Mouse (Mus musculus) monocyte, adult 2 months (primary cell): ENCODE results near the gene Auts2.

Experiments used
- DNase-seq, 2 experiments: peaks; one replicate each; pipeline ENCODE4 v3.0.0; 2022; ENCODE audit warnings: low spot score in 2 of 2, low read depth in 1 of 2

Auts2 gene

DNA sequence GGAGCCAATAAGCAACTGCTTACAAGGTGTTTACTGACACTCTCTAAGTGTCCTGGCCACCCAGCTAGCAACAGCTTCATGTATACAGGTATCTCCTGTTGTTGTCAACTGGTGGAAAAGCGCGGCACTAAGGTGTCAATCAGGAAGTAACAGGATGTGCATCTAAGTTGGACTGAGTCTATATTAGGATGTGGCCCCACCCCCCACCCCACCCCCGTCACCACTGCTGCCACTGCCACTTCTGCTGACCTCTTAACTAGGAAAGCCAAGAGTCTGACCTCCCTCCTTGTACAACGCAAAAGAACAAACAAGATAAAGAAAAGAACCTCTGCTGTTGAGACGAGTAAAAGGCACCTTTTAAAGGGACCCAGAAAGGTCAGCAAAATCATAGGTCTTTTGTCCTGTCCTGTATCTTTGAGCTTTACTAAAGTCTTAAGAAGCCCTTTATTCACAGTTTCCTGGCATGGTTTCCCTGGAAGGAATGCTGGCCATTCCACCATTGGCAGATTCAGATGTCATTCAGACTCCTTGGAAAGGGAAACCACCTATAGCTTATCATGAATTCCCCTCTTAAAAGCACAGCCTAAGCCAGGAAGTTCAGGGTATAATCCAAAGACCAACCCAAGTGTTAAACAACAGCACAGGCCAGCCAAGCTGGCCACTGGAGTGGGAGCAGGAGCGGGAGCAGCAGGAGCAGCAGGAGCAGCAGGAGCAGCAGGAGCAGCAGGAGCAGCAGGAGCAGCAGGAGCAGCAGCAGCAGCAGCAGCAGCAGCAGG is 148.2 kb downstream of the Auts2 start:
- no peak for DNase-seq

DNA sequence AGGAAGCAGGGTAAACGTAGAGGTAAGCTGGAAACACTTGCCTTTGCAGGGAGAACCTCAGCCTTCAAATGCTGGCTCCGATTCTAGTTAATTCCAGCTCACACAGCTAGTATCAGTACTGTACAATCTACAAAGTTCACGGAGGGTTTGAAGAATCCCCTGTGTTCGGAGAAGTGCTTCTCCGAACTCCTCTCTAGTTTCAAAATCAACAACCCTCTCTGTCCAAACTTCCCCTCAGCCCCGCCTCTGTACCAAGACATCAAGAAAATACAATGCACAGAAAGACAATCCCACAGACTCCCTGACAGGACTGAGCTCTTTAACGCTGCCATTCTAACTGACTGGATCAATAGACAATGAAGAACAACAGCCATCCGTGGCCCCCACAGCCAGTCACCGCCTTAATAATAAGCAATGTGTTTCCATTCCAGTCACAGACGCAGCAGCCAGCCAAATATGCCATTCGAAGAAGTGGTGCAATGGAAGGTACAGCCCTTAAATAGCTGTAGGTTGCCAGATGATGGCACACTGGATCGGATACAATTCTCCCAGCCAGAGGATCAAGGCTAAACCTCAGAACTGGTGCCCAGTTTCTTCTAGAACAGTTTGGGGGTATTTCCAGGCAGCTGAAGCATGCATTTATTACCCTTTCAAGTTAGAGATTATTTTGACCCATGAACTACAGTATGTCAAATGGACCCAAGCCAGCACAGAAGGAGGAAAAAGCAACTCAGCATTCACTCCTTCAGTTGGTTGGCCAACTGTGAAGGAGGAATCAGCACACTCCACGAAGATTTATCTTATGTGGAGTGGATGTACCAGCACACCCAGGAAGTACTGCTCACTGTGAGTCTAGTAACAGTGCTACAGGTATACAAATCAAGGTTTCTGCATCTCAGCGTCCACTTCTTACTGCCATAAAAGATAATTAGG is 151.0 kb downstream of the Auts2 start:
- DNase-seq: no peak

DNA sequence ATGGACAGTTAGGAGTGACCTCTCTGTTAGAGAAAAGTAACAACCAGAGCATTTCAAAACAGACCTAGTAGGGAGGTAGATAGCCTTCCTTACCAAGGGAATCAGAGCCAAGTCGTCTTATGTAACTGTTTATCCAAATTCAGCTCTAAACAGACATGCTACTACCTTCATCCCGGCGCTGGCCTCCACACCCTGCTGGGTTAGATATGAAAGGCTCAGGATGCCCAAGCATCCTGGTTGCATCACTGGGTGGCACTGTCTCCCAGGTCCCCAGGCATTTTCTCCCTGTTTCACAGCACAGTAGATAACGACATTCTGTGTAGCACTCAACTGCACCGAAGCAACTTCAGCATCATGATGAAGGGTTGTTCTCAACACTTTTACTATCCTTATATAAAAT is 154.4 kb downstream of the Auts2 start:
- DNase-seq: no peak

- no peak for DNase-seq
These were observed 157.8 kb downstream of the Auts2 start for GRCm38 (mm10) chr5:132385244-132385855.

DNA sequence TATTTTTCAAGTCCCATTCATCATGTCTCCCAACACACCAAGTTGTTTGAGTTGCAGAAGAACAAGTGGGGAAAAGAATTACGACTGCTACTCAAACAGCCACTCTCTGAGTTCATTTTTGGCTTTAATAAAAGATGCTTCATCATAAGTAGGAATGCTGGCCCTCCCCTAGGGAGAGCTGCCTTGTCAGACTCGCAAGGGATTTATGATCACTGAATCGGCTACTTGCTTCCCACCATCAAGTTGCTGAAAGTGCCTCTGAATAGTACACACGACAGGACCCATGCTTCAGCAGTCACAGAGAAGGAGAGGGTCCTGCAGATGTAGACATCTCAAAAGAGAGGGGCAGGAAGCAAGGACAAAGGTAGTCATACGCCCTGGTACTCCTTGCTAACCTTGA is 162.9 kb downstream of the Auts2 start:
- no peak for DNase-seq

GRCm38 (mm10) chr5:132378977-132379376 is 164.2 kb downstream of the Auts2 start:
- no peak for DNase-seq

DNA sequence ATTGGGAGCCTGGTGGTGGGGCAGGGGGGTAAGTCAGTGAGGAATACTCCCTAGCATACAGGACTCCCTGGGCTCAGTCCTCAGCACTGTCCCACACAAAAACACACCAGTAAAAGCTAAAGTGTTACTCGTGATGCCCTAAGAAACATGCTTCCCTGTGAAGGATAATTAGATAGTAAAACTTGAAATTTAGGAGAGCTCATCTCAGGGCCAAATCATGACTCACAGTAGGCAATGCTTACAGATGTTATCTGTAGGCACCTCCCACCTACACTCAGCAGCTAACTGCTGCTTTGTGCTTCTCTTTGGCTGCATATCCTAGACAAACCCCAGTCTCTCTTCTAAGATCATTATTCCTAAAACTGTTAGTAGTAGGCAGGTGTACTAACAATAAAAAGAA is 168.0 kb downstream of the Auts2 start:
- DNase-seq: no peak

GRCm38 (mm10) chr5:132373471-132374075 is 169.6 kb downstream of the Auts2 start:
- DNase-seq: no peak

- no peak for DNase-seq
These were observed 170.5 kb downstream of the Auts2 start for GRCm38 (mm10) chr5:132372605-132373004.

DNA sequence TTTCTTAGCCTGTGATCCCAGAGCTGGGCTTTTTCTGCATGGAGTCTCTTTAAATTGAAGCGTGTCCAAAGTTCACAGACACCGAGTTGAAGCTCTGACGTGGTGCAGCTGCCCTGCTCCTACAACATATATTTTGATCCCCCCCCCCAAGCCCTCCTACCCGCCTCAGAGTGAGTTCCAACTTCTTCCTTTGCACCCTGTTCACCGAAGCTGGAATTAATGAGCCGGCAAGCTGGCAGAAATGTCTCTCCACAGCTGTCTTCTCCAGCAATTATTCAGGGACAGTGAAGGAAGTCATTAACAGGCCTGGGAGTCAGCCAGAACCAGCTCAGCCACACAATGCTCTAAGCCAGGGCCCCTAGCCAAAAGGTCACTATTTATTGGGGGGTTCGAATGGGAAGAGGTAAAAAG is 174.5 kb downstream of the Auts2 start:
- DNase-seq: no peak

DNA sequence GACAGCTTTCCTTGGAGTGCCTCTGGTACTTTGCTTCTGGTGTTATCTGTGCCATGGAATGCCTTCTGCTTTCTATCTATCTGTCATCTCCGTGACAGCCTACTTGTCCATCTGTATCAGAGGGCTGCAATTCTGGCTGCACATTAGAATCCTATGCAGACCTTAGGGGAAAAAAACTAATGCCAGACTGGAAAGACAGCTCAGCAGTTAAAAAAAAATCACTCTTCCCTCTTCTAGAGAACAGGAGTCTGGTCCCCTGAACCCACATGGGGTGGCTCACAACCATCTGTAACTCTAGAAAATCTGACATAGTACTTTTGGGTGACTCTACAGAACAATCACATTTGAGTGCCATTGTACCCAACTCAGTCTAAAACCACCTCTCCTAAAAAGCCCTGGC is 181.9 kb downstream of the Auts2 start:
- DNase-seq: no peak

GRCm38 (mm10) chr5:132357726-132358125 is 185.4 kb downstream of the Auts2 start:
- DNase-seq: peak in 1 of 2 experiments; percentile 1

GRCm38 (mm10) chr5:132355935-132356334 is 187.2 kb downstream of the Auts2 start:
- no peak for DNase-seq

- DNase-seq: no peak
These were observed 190.7 kb downstream of the Auts2 start for GRCm38 (mm10) chr5:132352437-132352836.

DNA sequence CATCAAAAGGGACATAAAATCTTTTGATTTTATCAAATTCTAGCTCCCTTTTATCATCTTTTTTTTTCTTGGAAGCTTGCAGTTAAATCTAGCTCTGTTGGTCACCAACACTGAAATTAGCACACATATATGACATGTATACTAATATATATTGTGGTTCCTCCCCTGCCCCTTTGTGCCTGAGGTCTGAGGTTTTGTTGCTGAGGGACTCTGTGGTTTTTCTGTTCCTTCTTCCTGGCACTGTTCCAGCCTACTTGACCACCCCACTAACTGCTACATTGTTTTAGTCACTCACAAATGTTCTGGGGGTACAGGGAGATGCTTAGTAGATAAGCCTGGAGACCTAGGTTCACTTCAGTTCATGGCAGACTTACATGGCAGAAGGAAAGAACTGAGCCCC is 192.0 kb downstream of the Auts2 start:
- DNase-seq: no peak

DNA sequence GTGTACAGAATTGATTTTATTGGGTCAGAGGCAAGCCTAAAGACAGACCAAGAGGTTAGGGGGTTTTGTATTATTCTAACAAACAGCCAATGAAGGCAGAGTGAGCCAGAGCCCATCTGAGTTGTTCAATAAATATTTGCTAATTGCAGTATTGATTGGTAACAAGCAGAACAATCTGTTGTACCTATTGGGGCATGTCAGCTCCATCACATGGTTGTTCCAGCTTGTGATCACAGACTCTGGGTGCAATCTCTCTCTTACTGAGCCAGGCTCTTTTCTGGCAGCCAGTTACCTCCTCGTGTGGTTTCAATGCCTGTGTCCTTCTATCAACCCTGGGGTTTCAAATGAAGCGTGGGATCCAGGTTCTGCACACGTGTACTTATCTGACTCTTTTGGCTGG is 201.8 kb downstream of the Auts2 start:
- DNase-seq: no peak

- DNase-seq: no peak
These were observed 205.5 kb downstream of the Auts2 start for GRCm38 (mm10) chr5:132337677-132338076.

- no peak for DNase-seq
These were observed 207.4 kb downstream of the Auts2 start for GRCm38 (mm10) chr5:132335719-132336118.

- DNase-seq: no peak
These were observed 208.3 kb downstream of the Auts2 start for GRCm38 (mm10) chr5:132334796-132335195.

DNA sequence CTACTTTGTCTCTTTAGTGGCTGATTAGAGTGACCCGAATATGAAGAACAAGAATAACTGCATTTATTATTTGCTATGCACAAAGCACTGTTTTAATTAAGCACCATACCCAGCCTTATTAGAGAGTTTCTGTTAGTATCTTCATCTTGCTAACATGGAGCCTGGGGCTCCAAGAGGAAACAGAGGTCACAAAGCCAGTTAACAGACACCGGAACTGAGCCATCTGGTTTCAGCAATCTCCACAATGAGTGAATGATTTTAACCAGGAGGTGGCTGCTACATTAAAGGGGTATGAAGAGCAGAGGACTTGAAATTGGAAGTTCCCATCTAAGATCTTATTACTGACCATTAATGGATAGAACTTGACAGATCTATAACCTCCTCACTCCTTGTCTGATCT is 209.4 kb downstream of the Auts2 start:
- DNase-seq: no peak

GRCm38 (mm10) chr5:132332521-132332920 is 210.6 kb downstream of the Auts2 start:
- no peak for DNase-seq
